In the genomic region with DNA sequence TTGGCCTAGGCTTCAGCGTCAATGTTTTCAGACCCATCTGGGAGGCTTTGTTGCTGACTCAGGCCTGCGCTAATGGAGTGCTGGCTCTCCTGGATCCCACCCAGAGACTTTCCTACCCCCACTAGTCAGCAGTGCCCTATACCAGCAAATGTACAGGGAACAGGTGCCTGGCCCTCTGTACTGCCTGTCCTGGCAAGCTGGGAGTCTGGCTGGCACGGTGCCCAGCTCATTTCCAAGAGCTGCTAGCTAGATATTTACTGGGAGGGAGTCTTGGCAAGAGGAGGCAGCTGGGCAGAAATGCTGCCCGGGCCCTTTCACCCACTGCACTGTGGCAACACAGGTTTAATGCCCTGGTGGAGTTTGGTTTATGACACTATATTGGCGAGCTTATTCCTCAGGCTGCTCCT, we compare ENCODE assay signal across 8 mouse cellular contexts.
DNase-seq lines count a peak whose midpoint lies in the region; ATAC-seq lines count a peak whose summit lies in the region.

No protein-coding gene starts in this region.

- DNase-seq in adrenal gland, postnatal 10 days, result peak; percentile 93
- DNase-seq in cerebellum, adult 9-11 months, result peak; percentile 99
- peak; percentile 90 for DNase-seq in gastrocnemius, postnatal 25 days
- DNase-seq in kidney, adult 18-20 months, result peak; percentile 95
- DNase-seq in left cerebral cortex, adult 9 months (ENCODE audit: low spot score in 2 of 2), result peak; percentile 38 to 75
- DNase-seq in urinary bladder, postnatal 25 days (ENCODE audit: low spot score), result peak; percentile 77
- no peak for DNase-seq in embryo, embryonic 10 days (ENCODE audit: low spot score)

- peak overlapping the region; percentile 55; the same call in 1 of the 2 replicates for H3K27ac ChIP-seq in neural tube, embryonic 14.5 days (ENCODE audit: low read depth, low read length)

- H3K4me3 ChIP-seq in neural tube, embryonic 14.5 days (ENCODE audit: low read depth, low read length), result no peak overlapping the region

- H3K9me3 ChIP-seq in neural tube, embryonic 14.5 days (ENCODE audit: control insufficient read depth, low read length), result no peaks in the 10 kb centered on the region

- no peak overlapping the region for H3K4me2 ChIP-seq in neural tube, embryonic 14.5 days (ENCODE audit: low read depth, low read length)

- no peaks in the 10 kb centered on the region for H3K27me3 ChIP-seq in neural tube, embryonic 14.5 days (ENCODE audit: control insufficient read depth, insufficient read depth, low read length)

- ATAC-seq in neural tube, embryonic 14.5 days (ENCODE audit: low read depth), result peak; percentile 97

- peaks cover 12% of the 10 kb centered on the region; the same call in 1 of the 2 replicates for H3K4me1 ChIP-seq in neural tube, embryonic 14.5 days (ENCODE audit: control insufficient read depth, insufficient read depth, low read length)

- H3K36me3 ChIP-seq in neural tube, embryonic 14.5 days (ENCODE audit: control insufficient read depth, insufficient read depth, low read length), result no peaks in the 10 kb centered on the region

- no peak overlapping the region for H3K9ac ChIP-seq in neural tube, embryonic 14.5 days (replicated peaks; ENCODE audit: low read depth, low read length)

- 25% methylated on average over 5 of the region's 5 CpGs for WGBS in neural tube, embryonic 14.5 days
